Mouse (Mus musculus): Measurements from ENCODE around the gene Hdac7. TPM values are rescaled to one million over a fixed set of nuclear protein-coding genes. Genes with fewer than 3 reads are reported as not detected.

The Hdac7 gene
- polyA plus RNA-seq, 1 experiment, result 87.1 TPM

DNA sequence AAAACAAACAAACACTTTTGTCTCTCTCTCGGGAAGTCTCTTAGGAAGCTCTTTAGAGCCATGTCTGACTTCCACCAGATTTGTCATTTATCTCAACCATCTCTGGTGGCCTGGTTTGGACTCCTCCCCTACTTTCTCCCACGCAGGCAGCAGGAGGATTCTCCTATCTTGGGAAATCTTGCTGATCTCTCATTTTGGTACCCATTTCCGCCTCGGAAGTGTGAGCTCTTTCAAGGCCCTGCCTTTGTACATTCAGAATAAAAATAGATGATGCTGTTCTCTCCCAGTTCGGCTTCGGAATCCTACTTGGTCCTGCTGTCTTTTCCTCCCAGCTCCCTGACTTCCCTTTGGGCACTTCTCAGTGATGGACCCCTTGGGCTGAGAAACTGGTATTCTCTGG, 10.2 kb upstream of the Hdac7 start:
- DNase-seq (ENCODE audit: low read depth), result no peak

GRCm38 (mm10) chr15:97854059-97854458, 9.8 kb upstream of the Hdac7 start:
- DNase-seq (ENCODE audit: low read depth), result no peak

GRCm38 (mm10) chr15:97852291-97852690, 8.0 kb upstream of the Hdac7 start:
- DNase-seq (ENCODE audit: low read depth), result no peak

- no peak for DNase-seq (ENCODE audit: low read depth)
Observed at GRCm38 (mm10) chr15:97851011-97851410, 6.7 kb upstream of the Hdac7 start.

GRCm38 (mm10) chr15:97850441-97850840, 6.1 kb upstream of the Hdac7 start:
- DNase-seq (ENCODE audit: low read depth), result no peak

- no peak for DNase-seq (ENCODE audit: low read depth)
Observed at GRCm38 (mm10) chr15:97849116-97849911, 5.0 kb upstream of the Hdac7 start.

DNA sequence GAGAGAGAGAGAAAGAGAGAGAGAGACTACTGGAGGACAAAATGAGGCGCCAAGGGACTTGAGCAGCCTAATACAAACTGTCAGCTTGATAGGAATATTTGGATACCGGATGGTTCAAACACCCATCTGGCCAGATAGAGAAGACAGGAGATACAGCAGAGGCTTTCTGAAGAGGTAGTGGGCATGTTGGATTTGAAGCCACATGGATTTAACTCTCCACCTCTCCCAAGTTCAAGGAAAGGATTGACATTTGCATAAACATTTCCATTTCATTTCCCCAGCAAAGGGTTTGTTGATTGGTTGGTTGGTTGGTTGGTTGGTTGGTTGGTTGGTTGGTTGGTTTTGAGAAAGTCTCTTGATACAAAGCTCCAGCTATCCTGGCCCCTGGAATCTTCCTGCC, 3.6 kb upstream of the Hdac7 start:
- no peak for DNase-seq (ENCODE audit: low read depth)

DNA sequence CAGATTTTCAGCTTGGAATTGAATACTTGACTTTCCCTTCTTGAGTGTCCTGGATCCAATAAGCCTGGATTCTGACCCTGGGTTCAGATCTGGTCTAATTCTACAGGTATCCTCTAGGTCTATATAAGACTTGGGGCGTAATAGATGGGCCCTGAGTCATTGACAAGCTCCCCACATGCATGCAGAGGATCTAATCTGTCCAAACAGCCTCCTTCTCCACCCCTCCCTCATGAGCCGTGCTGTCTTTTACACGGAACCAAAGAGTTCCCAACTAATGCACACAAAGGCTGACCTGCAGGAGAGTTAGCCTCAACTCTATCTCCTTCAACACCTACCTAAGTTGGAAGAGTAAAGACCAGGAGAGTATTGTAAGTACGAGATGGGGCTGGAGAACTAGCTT, 3.0 kb upstream of the Hdac7 start:
- DNase-seq (ENCODE audit: low read depth), result no peak

DNA sequence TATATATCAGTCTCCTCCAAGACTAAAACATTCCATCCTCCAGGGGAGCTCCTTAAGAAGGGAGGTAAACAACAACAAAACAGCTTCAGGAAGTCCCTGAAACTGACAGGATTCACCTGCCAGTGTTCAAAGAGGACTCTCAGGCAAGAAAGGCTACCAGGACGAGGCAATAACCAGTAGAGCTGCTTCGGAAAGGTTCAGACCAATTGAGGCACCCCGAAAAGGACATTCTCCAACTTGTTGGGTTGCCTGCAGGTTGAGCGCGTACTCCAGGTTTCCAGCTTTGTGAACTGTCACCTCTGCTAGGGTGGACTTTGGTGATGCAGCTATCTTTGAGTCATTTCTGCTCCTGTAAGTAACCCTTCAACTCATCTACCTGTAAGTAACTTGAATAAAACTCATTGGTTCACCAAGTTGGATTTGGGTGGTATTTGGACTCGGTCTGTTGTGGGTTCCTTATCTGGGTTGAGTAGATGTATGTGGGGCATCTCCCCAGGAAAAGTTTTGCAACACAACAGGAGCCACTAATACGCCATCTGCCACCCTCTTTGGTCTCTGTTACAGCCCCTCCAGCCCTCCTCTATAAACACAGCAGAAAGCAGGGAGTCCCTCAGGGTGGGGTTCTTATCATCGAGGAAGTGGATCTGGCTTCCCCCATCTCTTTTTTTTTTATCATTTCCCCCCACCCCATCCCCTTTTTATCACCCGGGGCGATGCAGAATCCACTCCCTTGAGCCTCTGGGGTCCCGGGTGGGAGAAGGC, 2.0 kb upstream of the Hdac7 start:
- DNase-seq (ENCODE audit: low read depth), result no peak

DNA sequence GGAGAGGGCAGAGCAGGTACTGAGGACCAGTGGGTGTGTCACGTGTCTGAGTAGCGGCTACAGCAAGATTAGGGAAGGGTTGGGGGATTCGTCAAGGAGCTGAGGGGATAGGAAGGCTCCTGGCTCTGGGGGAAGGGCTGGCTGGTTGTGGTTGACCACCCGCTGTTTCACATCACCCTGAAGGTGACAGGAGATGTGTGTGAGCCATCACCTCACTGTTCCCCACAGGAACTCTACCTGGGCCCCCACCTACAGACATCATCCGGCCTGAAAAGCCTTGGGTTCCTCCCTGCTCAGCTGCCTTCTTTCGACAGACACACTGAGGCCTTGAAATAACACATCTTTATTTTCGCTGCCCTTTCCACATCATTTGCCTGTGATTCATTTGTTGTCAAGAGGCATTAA, 1.1 kb downstream of the Hdac7 start:
- no peak for DNase-seq (ENCODE audit: low read depth)

GRCm38 (mm10) chr15:97842058-97842457, 2.2 kb downstream of the Hdac7 start:
- no peak for DNase-seq (ENCODE audit: low read depth)

- no peak for DNase-seq (ENCODE audit: low read depth)
Observed at GRCm38 (mm10) chr15:97841383-97841782, 2.9 kb downstream of the Hdac7 start.

GRCm38 (mm10) chr15:97840781-97841180, 3.5 kb downstream of the Hdac7 start:
- no peak for DNase-seq (ENCODE audit: low read depth)

GRCm38 (mm10) chr15:97839991-97840455, 4.3 kb downstream of the Hdac7 start:
- DNase-seq (ENCODE audit: low read depth), result no peak

DNA sequence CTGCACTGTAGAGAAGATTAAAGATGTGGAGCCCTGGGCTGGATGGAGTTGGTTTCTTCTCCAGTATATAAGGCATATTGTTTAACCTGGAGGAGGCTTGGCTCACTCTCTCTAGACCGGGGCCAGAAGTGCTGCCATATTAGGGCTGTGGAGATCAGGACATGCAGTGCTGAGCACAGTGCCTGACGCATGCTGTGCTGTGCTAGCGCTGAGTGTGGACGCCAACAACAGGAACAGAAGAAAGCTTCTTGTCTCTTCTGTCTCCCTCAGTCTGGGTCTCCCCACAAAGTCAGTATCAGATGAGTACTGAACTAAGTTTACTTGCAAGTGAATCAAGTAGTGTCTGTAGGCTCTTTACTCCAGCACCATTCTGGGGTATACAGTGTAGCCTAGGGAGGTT, 4.8 kb downstream of the Hdac7 start:
- DNase-seq (ENCODE audit: low read depth), result no peak

- DNase-seq (ENCODE audit: low read depth), result no peak
Observed at GRCm38 (mm10) chr15:97839012-97839411, 5.3 kb downstream of the Hdac7 start.

GRCm38 (mm10) chr15:97838395-97838794, 5.9 kb downstream of the Hdac7 start:
- DNase-seq (ENCODE audit: low read depth), result no peak

DNA sequence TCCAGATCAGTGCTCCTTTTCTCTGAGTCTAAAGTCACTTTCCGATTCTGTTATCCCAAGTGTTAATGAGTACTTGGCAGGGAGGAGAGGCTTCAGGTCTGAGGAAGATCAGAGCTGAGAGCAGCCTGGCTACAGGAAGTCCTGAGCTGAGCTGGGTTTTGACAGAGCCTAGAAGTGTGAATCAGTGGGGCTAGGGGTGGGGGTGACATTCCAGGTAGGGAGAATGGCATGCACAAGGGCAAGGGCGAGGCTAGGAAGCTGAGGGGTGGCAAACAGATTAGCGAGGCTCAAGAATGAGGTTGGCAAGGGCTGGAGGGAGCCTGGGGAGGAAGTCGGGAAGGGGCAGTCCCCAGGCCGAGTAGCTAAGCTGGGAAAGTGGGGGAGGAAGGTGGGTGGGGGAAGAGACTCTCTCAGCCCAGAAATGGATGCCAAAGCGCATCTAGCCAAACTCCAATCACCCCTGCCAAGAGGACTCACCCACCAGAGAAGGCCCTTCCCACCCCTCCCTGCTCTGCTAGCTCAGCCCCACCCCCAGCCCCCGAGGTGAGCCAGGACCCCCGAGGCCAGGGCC, 6.7 kb downstream of the Hdac7 start:
- no peak for DNase-seq (ENCODE audit: low read depth)

DNA sequence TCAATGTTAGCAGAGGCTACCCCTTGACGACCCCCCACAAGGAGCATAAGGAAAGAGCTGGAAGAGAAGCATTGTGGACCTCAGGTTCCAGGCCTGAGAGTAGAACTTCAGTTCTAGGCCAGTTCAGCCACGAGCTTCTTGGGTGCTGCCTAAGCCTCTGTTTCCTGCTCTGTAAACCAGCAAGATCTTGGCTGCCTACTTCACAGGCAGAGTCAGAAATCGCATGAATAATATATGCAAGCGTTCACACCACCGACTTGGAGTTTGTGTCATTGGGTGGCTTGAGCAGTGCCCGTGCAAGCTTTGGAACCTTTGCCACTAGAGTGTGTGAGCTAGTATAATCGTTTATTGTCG, 7.4 kb downstream of the Hdac7 start:
- no peak for DNase-seq (ENCODE audit: low read depth)

- no peak for DNase-seq (ENCODE audit: low read depth)
Observed at GRCm38 (mm10) chr15:97836153-97836893, 8.0 kb downstream of the Hdac7 start.

DNA sequence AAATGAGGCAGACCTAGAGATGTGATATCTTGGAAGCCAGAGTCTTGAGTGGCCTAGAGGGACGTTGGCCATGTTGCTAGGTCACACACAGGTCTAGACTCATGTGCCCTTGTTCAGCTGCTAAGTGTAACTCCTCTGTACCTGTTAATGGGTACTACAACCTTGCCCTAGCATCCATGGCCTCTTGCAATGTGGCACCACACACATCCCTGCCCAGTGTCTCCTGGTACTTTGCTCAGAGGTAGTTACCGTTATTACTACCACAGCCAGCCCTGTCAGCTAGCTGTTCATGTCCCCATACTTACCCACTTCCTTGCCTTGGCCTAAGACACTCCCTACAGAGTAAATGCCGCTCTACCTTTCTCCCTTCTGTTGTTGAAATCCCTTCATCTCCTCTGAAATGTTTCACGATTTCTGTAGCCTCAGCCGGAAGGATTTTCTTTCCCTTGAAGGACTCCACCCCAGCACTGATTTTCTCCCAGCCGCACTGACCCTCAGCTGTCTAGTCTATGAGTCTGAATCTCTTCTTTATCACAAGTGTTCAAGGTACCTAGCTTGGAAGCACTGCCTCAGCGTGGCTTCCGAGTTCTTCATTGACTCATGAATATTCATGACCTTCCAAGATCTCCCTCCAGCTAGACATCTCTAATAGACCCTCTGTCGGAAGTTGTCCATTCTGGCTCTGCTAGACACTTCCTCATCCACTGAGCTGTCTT, 11.4 kb downstream of the Hdac7 start:
- no peak for DNase-seq (ENCODE audit: low read depth)

Data from gonadal fat pad, adult 2 months (tissue).